Mouse (Mus musculus): ENCODE data around the gene Prkar2a.

Gene Prkar2a

GRCm38 (mm10) chr9:108729050-108729449 is 39.9 kb downstream of the Prkar2a start:
- H3K4me3 ChIP-seq (replicated peaks; ENCODE audit: low read length) = no peak overlapping the region
- no peaks in the 10 kb centered on the region for H3K9me3 ChIP-seq (ENCODE audit: low read length)
- TF ChIP-seq NANOG (IDR thresholded peaks at IDR 0.05; ENCODE audit: borderline replicate concordance, low read length) (no peak), CTCF (conservative IDR thresholded peaks at IDR 0.05; ENCODE audit: low read length) (0 out of 2 replicates have a peak, but pooled peaks have one; percentile 7)
- H3K4me1 ChIP-seq (replicated peaks; ENCODE audit: low read depth, low read length) = peaks cover 43% of the 10 kb centered on the region
- no peaks in the 10 kb centered on the region for H3K27me3 ChIP-seq (ENCODE audit: insufficient read depth, low read length)
- H3K36me3 ChIP-seq (ENCODE audit: insufficient read depth, low read length) = peaks cover 26% of the 10 kb centered on the region; the same call in 1 of the 2 replicates

- peaks cover 42% of the 10 kb centered on the region for H3K36me3 ChIP-seq (ENCODE audit: insufficient read depth, low read length)
- no peaks in the 10 kb centered on the region for H3K27me3 ChIP-seq (ENCODE audit: insufficient read depth, low read length)
- H3K9me3 ChIP-seq (ENCODE audit: low read length) = no peaks in the 10 kb centered on the region
- TF ChIP-seq CTCF (conservative IDR thresholded peaks at IDR 0.05; ENCODE audit: low read length) (peak; percentile 7; the same call in 1 of the 2 replicates), POU5F1 (IDR thresholded peaks at IDR 0.05; ENCODE audit: borderline replicate concordance, low read length) (no peak)
- H3K4me1 ChIP-seq (replicated peaks; ENCODE audit: low read depth, low read length) = peaks cover 15% of the 10 kb centered on the region
- H3K4me3 ChIP-seq (replicated peaks; ENCODE audit: low read length) = no peak overlapping the region
Observed at GRCm38 (mm10) chr9:108732462-108732861, 43.3 kb downstream of the Prkar2a start.

- no peaks in the 10 kb centered on the region for H3K27me3 ChIP-seq (ENCODE audit: insufficient read depth, low read length)
- H3K9me3 ChIP-seq (ENCODE audit: low read length) = no peaks in the 10 kb centered on the region
- peaks cover 30% of the 10 kb centered on the region for H3K36me3 ChIP-seq (ENCODE audit: insufficient read depth, low read length)
- peaks cover 12% of the 10 kb centered on the region for H3K4me1 ChIP-seq (replicated peaks; ENCODE audit: low read depth, low read length)
- TF ChIP-seq CTCF (conservative IDR thresholded peaks at IDR 0.05; ENCODE audit: low read length) (no peak), NANOG (IDR thresholded peaks at IDR 0.05; ENCODE audit: borderline replicate concordance, low read length) (no peak)
- no peak overlapping the region for H3K4me3 ChIP-seq (replicated peaks; ENCODE audit: low read length)
Observed at GRCm38 (mm10) chr9:108734626-108735025, 45.5 kb downstream of the Prkar2a start.

GRCm38 (mm10) chr9:108739239-108739638 is 50.1 kb downstream of the Prkar2a start:
- Histone ChIP-seq H3K27me3 (ENCODE audit: insufficient read depth, low read length) (no peaks in the 10 kb centered on the region), H3K4me1 (replicated peaks; ENCODE audit: low read depth, low read length) (no peaks in the 10 kb centered on the region), H3K4me3 (replicated peaks; ENCODE audit: low read length) (no peak overlapping the region), H3K36me3 (ENCODE audit: insufficient read depth, low read length) (peaks cover 35% of the 10 kb centered on the region), H3K9me3 (ENCODE audit: low read length) (no peaks in the 10 kb centered on the region)
- TF ChIP-seq CTCF (conservative IDR thresholded peaks at IDR 0.05; ENCODE audit: low read length) (no peak), NANOG (IDR thresholded peaks at IDR 0.05; ENCODE audit: borderline replicate concordance, low read length) (no peak), POU5F1 (IDR thresholded peaks at IDR 0.05; ENCODE audit: borderline replicate concordance, low read length) (no peak)

- TF ChIP-seq CTCF (conservative IDR thresholded peaks at IDR 0.05; ENCODE audit: low read length) = peak; percentile 29
- no peak for TF ChIP-seq POU5F1 (IDR thresholded peaks at IDR 0.05; ENCODE audit: borderline replicate concordance, low read length)
- TF ChIP-seq NANOG (IDR thresholded peaks at IDR 0.05; ENCODE audit: borderline replicate concordance, low read length) = no peak
- no peaks in the 10 kb centered on the region for H3K4me1 ChIP-seq (replicated peaks; ENCODE audit: low read depth, low read length)
- no peak overlapping the region for H3K4me3 ChIP-seq (replicated peaks; ENCODE audit: low read length)
- H3K36me3 ChIP-seq (ENCODE audit: insufficient read depth, low read length) = peaks cover 36% of the 10 kb centered on the region
- H3K9me3 ChIP-seq (ENCODE audit: low read length) = no peaks in the 10 kb centered on the region
- no peaks in the 10 kb centered on the region for H3K27me3 ChIP-seq (ENCODE audit: insufficient read depth, low read length)
Observed at GRCm38 (mm10) chr9:108740062-108740461, 50.9 kb downstream of the Prkar2a start.

- Histone ChIP-seq H3K9me3 (ENCODE audit: low read length) (no peaks in the 10 kb centered on the region), H3K27me3 (ENCODE audit: insufficient read depth, low read length) (no peaks in the 10 kb centered on the region), H3K4me3 (replicated peaks; ENCODE audit: low read length) (no peak overlapping the region), H3K36me3 (ENCODE audit: insufficient read depth, low read length) (peaks cover 49% of the 10 kb centered on the region), H3K4me1 (replicated peaks; ENCODE audit: low read depth, low read length) (peaks cover 9% of the 10 kb centered on the region; the same call in 1 of the 2 replicates)
- TF ChIP-seq NANOG (IDR thresholded peaks at IDR 0.05; ENCODE audit: borderline replicate concordance, low read length) (no peak), CTCF (conservative IDR thresholded peaks at IDR 0.05; ENCODE audit: low read length) (no peak), POU5F1 (IDR thresholded peaks at IDR 0.05; ENCODE audit: borderline replicate concordance, low read length) (no peak)
Observed at GRCm38 (mm10) chr9:108742048-108742447, 52.9 kb downstream of the Prkar2a start.

- Histone ChIP-seq H3K4me3 (replicated peaks; ENCODE audit: low read length) (no peak overlapping the region), H3K4me1 (replicated peaks; ENCODE audit: low read depth, low read length) (peaks cover 34% of the 10 kb centered on the region), H3K36me3 (ENCODE audit: insufficient read depth, low read length) (peaks cover 58% of the 10 kb centered on the region), H3K9me3 (ENCODE audit: low read length) (peaks cover 3% of the 10 kb centered on the region), H3K27me3 (ENCODE audit: insufficient read depth, low read length) (no peaks in the 10 kb centered on the region)
- TF ChIP-seq NANOG (IDR thresholded peaks at IDR 0.05; ENCODE audit: borderline replicate concordance, low read length) (no peak), POU5F1 (IDR thresholded peaks at IDR 0.05; ENCODE audit: borderline replicate concordance, low read length) (no peak), CTCF (conservative IDR thresholded peaks at IDR 0.05; ENCODE audit: low read length) (no peak)
Observed at GRCm38 (mm10) chr9:108746876-108747499, 57.9 kb downstream of the Prkar2a start.

GRCm38 (mm10) chr9:108747694-108748093 is 58.6 kb downstream of the Prkar2a start:
- TF ChIP-seq POU5F1 (IDR thresholded peaks at IDR 0.05; ENCODE audit: borderline replicate concordance, low read length) (no peak), CTCF (conservative IDR thresholded peaks at IDR 0.05; ENCODE audit: low read length) (0 out of 2 replicates have a peak, but pooled peaks have one; percentile 4)

GRCm38 (mm10) chr9:108748600-108749183 is 59.6 kb downstream of the Prkar2a start:
- H3K9me3 ChIP-seq (ENCODE audit: low read length) = peaks cover 11% of the 10 kb centered on the region
- no peaks in the 10 kb centered on the region for H3K27me3 ChIP-seq (ENCODE audit: insufficient read depth, low read length)
- no peak for TF ChIP-seq POU5F1 (IDR thresholded peaks at IDR 0.05; ENCODE audit: borderline replicate concordance, low read length)
- no peak for TF ChIP-seq CTCF (conservative IDR thresholded peaks at IDR 0.05; ENCODE audit: low read length)
- TF ChIP-seq NANOG (IDR thresholded peaks at IDR 0.05; ENCODE audit: borderline replicate concordance, low read length) = no peak
- H3K36me3 ChIP-seq (ENCODE audit: insufficient read depth, low read length) = peaks cover 51% of the 10 kb centered on the region
- no peak overlapping the region for H3K4me3 ChIP-seq (replicated peaks; ENCODE audit: low read length)
- peaks cover 43% of the 10 kb centered on the region for H3K4me1 ChIP-seq (replicated peaks; ENCODE audit: low read depth, low read length)

More at GRCm38 (mm10) chr9:108747694-108748093, 58.6 kb downstream of the Prkar2a start:
- Histone ChIP-seq H3K27me3 (ENCODE audit: insufficient read depth, low read length) (no peaks in the 10 kb centered on the region), H3K4me1 (replicated peaks; ENCODE audit: low read depth, low read length) (peaks cover 39% of the 10 kb centered on the region), H3K4me3 (replicated peaks; ENCODE audit: low read length) (no peak overlapping the region), H3K36me3 (ENCODE audit: insufficient read depth, low read length) (peaks cover 58% of the 10 kb centered on the region), H3K9me3 (ENCODE audit: low read length) (peaks cover 6% of the 10 kb centered on the region)

All from E14TG2a.4 (cell line).